In genomic region chr17:62940573-62941252, GRCm38 (mm10) we compare ENCODE assay signal across 10 mouse cellular contexts. TPM values are rescaled to one million over a fixed set of nuclear protein-coding genes. Genes with fewer than 3 reads are reported as not detected.
DNase-seq lines count a peak whose midpoint lies in the region; ATAC-seq lines count a peak whose summit lies in the region.
"Had no signal": no experiment of that assay in that cellular context is flagged by ENCODE, and none has a peak within 500 bp of the region (broad histone marks: within the 10 kb centered on the region; RNA-seq: fewer than 3 reads in every experiment).

No protein-coding gene starts in this region.

- no peaks in the 10 kb centered on the region for H3K36me3 ChIP-seq in midbrain, embryonic 10.5 days

- peak; percentile 83 for DNase-seq in Muller cell, postnatal 12 days (ENCODE audit: inconsistent ontology term)
- DNase-seq in embryo, embryonic 10.5 days (ENCODE audit: low spot score) = peak; percentile 42
- DNase-seq in heart, postnatal 10 days = peak; percentile 12 to 25
- no peak for DNase-seq in midbrain, embryonic 10.5 days (ENCODE audit: low spot score)
- DNase-seq in layer of hippocampus, adult 9-10 months (ENCODE audit: low spot score) = no peak
- no peak for DNase-seq in urinary bladder, postnatal 36 days (ENCODE audit: low spot score in 2 of 2)
- DNase-seq: cerebellum, postnatal 10 days had no signal

- peaks cover 20% of the 10 kb centered on the region for H3K4me1 ChIP-seq in midbrain, embryonic 10.5 days

- peak overlapping the region; percentile 42 for H3K4me3 ChIP-seq in midbrain, embryonic 10.5 days
- H3K4me3 ChIP-seq: heart, adult 2 months had no signal

- no peaks in the 10 kb centered on the region for H3K9me3 ChIP-seq in midbrain, embryonic 10.5 days (replicated peaks)

- intact Hi-C loops in heart, postnatal 10 days (cut with DNase I) = no loop called here

- H3K27ac ChIP-seq in midbrain, embryonic 10.5 days (replicated peaks) = peak overlapping the region; percentile 52
- H3K27ac ChIP-seq: heart, adult 2 months; liver, embryonic 14.5 days had no signal

- no peak for ATAC-seq in monocyte, adult 5-6 weeks (replicated peaks; ENCODE audit: insufficient number of reproducible peaks, low FRiP score, low TSS enrichment, poor library complexity, severe bottlenecking)

- WGBS in midbrain, embryonic 10.5 days = 11% methylated on average over 7 of the region's 7 CpGs

- H3K27me3 ChIP-seq in midbrain, embryonic 10.5 days (ENCODE audit: low read depth, poor library complexity, severe bottlenecking) = peaks cover 15% of the 10 kb centered on the region; the same call in 1 of the 2 replicates

RNA-seq across cellular contexts. Expression of gene Efna5, which starts 59.6 kb away (rescaled TPM):
- total RNA-seq in heart, postnatal 10 days (2021) = 10 to 100 TPM; 32.8 to 41.9 TPM
- 58.8 and 80.0 TPM in 2 replicates for polyA plus RNA-seq in midbrain, embryonic 10.5 days (2016; fragmentation: Nextera tagmentation; extraction: Ambion mirVana)
- total RNA-seq in monocyte, adult 5-6 weeks (2017) = not detected in 3 replicates

Comparison
In these comparisons a context has a peak if more than half of its experiments do, and no peak if none do; other contexts are left out.
1. DNase-seq: peak in Muller cell, postnatal 12 days (single experiment), embryo, embryonic 10.5 days (single experiment) and heart, postnatal 10 days (2 of 2); none in midbrain, embryonic 10.5 days (single experiment), layer of hippocampus, adult 9-10 months (single experiment) and urinary bladder, postnatal 36 days (0 of 2).
2. RNA of gene Efna5, which starts 59.6 kb away (total RNA-seq): 32.8 to 41.9 TPM in heart, postnatal 10 days; not detected in monocyte, adult 5-6 weeks; every median in the first group is over 10 times any median in the second.